Mouse (Mus musculus): ENCODE measurements around the gene B230307C23Rik. TPM values are rescaled to one million over a fixed set of nuclear protein-coding genes. Genes with fewer than 3 reads are reported as not detected.
"Not testable (repeated sequence)": the region's sequence is repeated elsewhere in the genome, so short reads cannot be mapped to it uniquely, and the experiment has no call there.

B230307C23Rik gene
- polyA plus RNA-seq, 1 experiment: 28.8 TPM

GRCm38 (mm10) chr16:97995849-97996615 lies 1.1 kb upstream of the B230307C23Rik start:
- DNase-seq (ENCODE audit: extremely low spot score in 1 of 2, low spot score in 1 of 2): no peak

GRCm38 (mm10) chr16:97997383-97997731 lies 242 bp downstream of the B230307C23Rik start:
- peak in 1 of 2 experiments; percentile 7 for DNase-seq (ENCODE audit: extremely low spot score in 1 of 2, low spot score in 1 of 2)

- DNase-seq (ENCODE audit: extremely low spot score in 1 of 2, low spot score in 1 of 2): no peak
These were observed 25.0 kb downstream of the B230307C23Rik start for GRCm38 (mm10) chr16:98022081-98022480.

GRCm38 (mm10) chr16:98022657-98023345 lies 25.7 kb downstream of the B230307C23Rik start:
- no peak for DNase-seq (ENCODE audit: extremely low spot score in 1 of 2, low spot score in 1 of 2)

- DNase-seq (ENCODE audit: extremely low spot score in 1 of 2, low spot score in 1 of 2): not testable (repeated sequence)
These were observed 29.1 kb downstream of the B230307C23Rik start for GRCm38 (mm10) chr16:98026186-98026585.

GRCm38 (mm10) chr16:98034971-98035370 lies 37.9 kb downstream of the B230307C23Rik start:
- DNase-seq (ENCODE audit: extremely low spot score in 1 of 2, low spot score in 1 of 2): not testable (repeated sequence)

- DNase-seq (ENCODE audit: extremely low spot score in 1 of 2, low spot score in 1 of 2): peak in 1 of 2 experiments; percentile 35
These were observed 44.6 kb downstream of the B230307C23Rik start for GRCm38 (mm10) chr16:98041676-98042075.

- DNase-seq (ENCODE audit: extremely low spot score in 1 of 2, low spot score in 1 of 2): not testable (repeated sequence)
These were observed 82.3 kb downstream of the B230307C23Rik start for GRCm38 (mm10) chr16:98079382-98079781.

GRCm38 (mm10) chr16:98081140-98081539 lies 84.0 kb downstream of the B230307C23Rik start:
- DNase-seq (ENCODE audit: extremely low spot score in 1 of 2, low spot score in 1 of 2): not testable (repeated sequence)

Other genes with a start within 250 kb of the B230307C23Rik start
- 0.71 and 0.86 TPM in 2 replicates for gene Ripk4, start 233.5 kb upstream of the B230307C23Rik start, polyA plus RNA-seq (2012; rRNA removed)
- gene Prdm15, start 145.5 kb upstream of the B230307C23Rik start, polyA plus RNA-seq (2012; rRNA removed): 15.1 and 19.1 TPM in 2 replicates
- gene C2cd2, start 34.7 kb upstream of the B230307C23Rik start, polyA plus RNA-seq (2012; rRNA removed): 9.7 and 10.4 TPM in 2 replicates
- gene Zbtb21, start 34.7 kb upstream of the B230307C23Rik start, polyA plus RNA-seq (2012; rRNA removed): 16.3 and 18.2 TPM in 2 replicates
- gene A630089N07Rik, start 85.1 kb downstream of the B230307C23Rik start, polyA plus RNA-seq (2012; rRNA removed): 3.9 and 4.1 TPM in 2 replicates